Mouse (Mus musculus): ENCODE results near the gene Slc16a4. TPM values are rescaled to one million over a fixed set of nuclear protein-coding genes. Genes with fewer than 3 reads are reported as not detected.

The Slc16a4 gene
- polyA plus RNA-seq, 1 experiment: 0.14 TPM

DNA sequence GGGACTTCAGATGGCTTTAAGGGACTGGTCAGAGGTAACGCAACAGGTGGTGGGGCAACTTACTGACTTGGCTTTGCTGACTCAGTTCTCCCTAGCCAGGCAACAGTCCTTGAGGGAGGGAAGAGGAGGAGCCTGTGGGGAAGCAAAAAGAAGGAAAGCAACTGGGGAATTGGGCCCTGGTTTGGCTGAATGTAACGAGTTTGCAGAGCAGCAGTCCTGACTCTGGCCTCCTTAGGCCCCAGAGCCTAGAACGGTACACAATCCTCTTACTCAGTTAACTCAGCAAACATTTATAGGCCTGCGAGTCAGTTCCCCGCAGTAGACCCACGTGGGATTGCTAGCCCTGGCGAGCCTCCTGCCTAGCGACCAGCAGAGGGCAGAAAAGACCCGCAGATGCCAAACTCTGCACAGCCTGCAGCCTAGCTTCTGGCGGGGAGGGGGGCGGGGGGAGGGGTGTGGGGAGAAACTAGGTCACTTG, 66.0 kb downstream of the Slc16a4 start:
- no peaks in the 10 kb centered on the region for H3K79me2 ChIP-seq (ENCODE audit: control insufficient read depth, insufficient read depth)
- peaks cover 5% of the 10 kb centered on the region for H3K27me3 ChIP-seq (ENCODE audit: control insufficient read depth, insufficient read depth, insufficient read length)
- H3K4me2 ChIP-seq (ENCODE audit: low read depth): peak overlapping the region; percentile 88
- no peaks in the 10 kb centered on the region for H3K36me3 ChIP-seq (ENCODE audit: control insufficient read depth, insufficient read depth)
- H3K4me3 ChIP-seq: no peak overlapping the region
- H3ac ChIP-seq (ENCODE audit: control insufficient read depth, insufficient read length): no peak overlapping the region
- TF ChIP-seq REST (IDR thresholded peaks at IDR 0.05; ENCODE audit: insufficient read depth, insufficient read length): no peak
- TF ChIP-seq USF1 (IDR thresholded peaks at IDR 0.05; ENCODE audit: low read depth): no peak
- peak in 1 of 3 experiments; percentile 43 for TF ChIP-seq MYOD1 (IDR thresholded peaks at IDR 0.05; ENCODE audit: control insufficient read depth in 1 of 3, insufficient read length in 2 of 3, low read depth in 2 of 3)

DNA sequence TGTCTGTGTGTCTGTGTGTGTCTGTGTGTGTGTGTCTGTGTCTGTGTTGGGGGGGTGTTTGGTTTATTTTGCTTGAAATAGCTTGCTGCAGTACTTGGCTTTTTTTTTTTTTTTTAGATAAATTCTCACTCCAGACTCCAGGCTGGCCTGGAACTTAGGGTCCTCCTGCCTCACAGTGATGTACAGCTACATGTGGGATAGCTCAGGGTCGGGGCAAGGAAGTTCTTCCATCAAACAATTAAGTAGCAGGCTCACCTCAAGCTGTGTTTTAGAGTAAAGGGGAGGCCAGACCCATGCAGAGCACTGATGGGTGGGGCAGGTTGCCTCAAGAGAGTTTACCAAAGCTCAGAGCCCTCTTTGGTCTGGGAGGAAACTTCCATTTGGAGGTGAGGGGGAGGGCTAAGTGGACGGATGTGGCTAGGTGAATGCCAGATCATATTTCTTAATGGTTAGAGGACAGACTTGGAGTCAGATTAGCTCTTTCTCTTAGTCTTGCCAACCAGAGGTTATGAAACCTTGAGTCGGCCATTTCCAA, 66.7 kb downstream of the Slc16a4 start:
- Histone ChIP-seq H3K4me3 (no peak overlapping the region), H3K36me3 (ENCODE audit: control insufficient read depth, insufficient read depth) (no peaks in the 10 kb centered on the region), H3K4me2 (ENCODE audit: low read depth) (no peak overlapping the region), H3K79me2 (ENCODE audit: control insufficient read depth, insufficient read depth) (no peaks in the 10 kb centered on the region), H3K27me3 (ENCODE audit: control insufficient read depth, insufficient read depth, insufficient read length) (peaks cover 5% of the 10 kb centered on the region), H3ac (ENCODE audit: control insufficient read depth, insufficient read length) (no peak overlapping the region)
- TF ChIP-seq USF1 (IDR thresholded peaks at IDR 0.05; ENCODE audit: low read depth): no peak
- no peak for TF ChIP-seq TCF12 (IDR thresholded peaks at IDR 0.05; ENCODE audit: insufficient read depth, poor library complexity, severe bottlenecking)
- TF ChIP-seq CEBPB (IDR thresholded peaks at IDR 0.05; ENCODE audit: insufficient read depth, poor library complexity, severe bottlenecking): no peak
- TF ChIP-seq E2F4 (IDR thresholded peaks at IDR 0.05; ENCODE audit: insufficient read depth): no peak
- TF ChIP-seq POLR2AphosphoS2 (IDR thresholded peaks at IDR 0.05; ENCODE audit: insufficient read length, low read depth): no peak
- TF ChIP-seq MYOG (IDR thresholded peaks at IDR 0.05; ENCODE audit: control insufficient read depth in 1 of 3, insufficient read depth in 1 of 3, insufficient read length in 2 of 3, low read depth in 2 of 3): no peak
- TF ChIP-seq SRF (IDR thresholded peaks at IDR 0.05; ENCODE audit: control insufficient read depth, insufficient read length, low read depth): no peak
- TF ChIP-seq MAX (IDR thresholded peaks at IDR 0.05; ENCODE audit: low read depth): no peak
- no peak for TF ChIP-seq REST (IDR thresholded peaks at IDR 0.05; ENCODE audit: insufficient read depth, insufficient read length)
- no peak for TF ChIP-seq MYOD1 (IDR thresholded peaks at IDR 0.05; ENCODE audit: control insufficient read depth in 1 of 3, insufficient read length in 2 of 3, low read depth in 2 of 3)
- no peak for TF ChIP-seq TCF3 (IDR thresholded peaks at IDR 0.05; ENCODE audit: insufficient read length, low read depth)
- no peak for TF ChIP-seq POLR2A (IDR thresholded peaks at IDR 0.05; ENCODE audit: insufficient read length, low read depth)

DNA sequence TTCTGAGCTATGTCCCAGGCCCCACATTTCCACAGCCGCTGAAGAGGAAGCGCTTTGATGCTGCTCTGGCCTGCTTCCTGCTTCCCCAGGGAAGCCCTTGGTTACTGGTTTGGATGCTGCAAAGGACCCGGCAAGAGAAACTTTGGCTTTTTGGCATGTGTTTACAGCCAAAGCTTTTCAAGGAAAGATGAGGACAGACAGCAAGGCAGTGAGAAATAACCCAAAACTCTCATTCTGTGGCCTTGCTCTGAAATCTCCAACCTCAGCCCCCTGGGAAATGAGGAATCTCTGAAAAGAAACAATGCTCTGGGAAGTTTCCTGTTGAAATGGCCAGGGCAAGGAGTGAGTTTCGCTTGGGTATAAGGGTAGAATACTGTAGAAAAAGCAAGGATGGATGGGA, 69.3 kb downstream of the Slc16a4 start:
- peaks cover 18% of the 10 kb centered on the region for H3K27me3 ChIP-seq (ENCODE audit: control insufficient read depth, insufficient read depth, insufficient read length)
- no peak overlapping the region for H3K4me2 ChIP-seq (ENCODE audit: low read depth)
- no peak overlapping the region for H3K4me3 ChIP-seq
- no peak overlapping the region for H3ac ChIP-seq (ENCODE audit: control insufficient read depth, insufficient read length)
- no peaks in the 10 kb centered on the region for H3K36me3 ChIP-seq (ENCODE audit: control insufficient read depth, insufficient read depth)
- TF ChIP-seq CEBPB (IDR thresholded peaks at IDR 0.05; ENCODE audit: insufficient read depth, poor library complexity, severe bottlenecking) (no peak), REST (IDR thresholded peaks at IDR 0.05; ENCODE audit: insufficient read depth, insufficient read length) (no peak), SRF (IDR thresholded peaks at IDR 0.05; ENCODE audit: control insufficient read depth, insufficient read length, low read depth) (no peak)
- H3K79me2 ChIP-seq (ENCODE audit: control insufficient read depth, insufficient read depth): no peaks in the 10 kb centered on the region

Other genes starting within 250 kb of the Slc16a4 start
- gene Kcna2, start 190.1 kb upstream of the Slc16a4 start, polyA plus RNA-seq (2012; fragmentation: generic; extraction: Trizol): not detected
- gene Kcna10, start 108.2 kb upstream of the Slc16a4 start, polyA plus RNA-seq (2012; fragmentation: generic; extraction: Trizol): not detected
- gene Cym, start 69.5 kb upstream of the Slc16a4 start, polyA plus RNA-seq (2012; fragmentation: generic; extraction: Trizol): 0.05 TPM
- gene A630076J17Rik, start 60.6 kb upstream of the Slc16a4 start, polyA plus RNA-seq (2012; fragmentation: generic; extraction: Trizol): not detected
- 0.05 TPM for gene Prok1, start 51.5 kb upstream of the Slc16a4 start, polyA plus RNA-seq (2012; fragmentation: generic; extraction: Trizol)
- 156 TPM for gene Lamtor5, start 12.4 kb upstream of the Slc16a4 start, polyA plus RNA-seq (2012; fragmentation: generic; extraction: Trizol)
- 4.3 TPM for gene Rbm15, start 42.4 kb downstream of the Slc16a4 start, polyA plus RNA-seq (2012; fragmentation: generic; extraction: Trizol)
- not detected for gene Kcnc4, start 168.3 kb downstream of the Slc16a4 start, polyA plus RNA-seq (2012; fragmentation: generic; extraction: Trizol)
- 1.9 TPM for gene Slc6a17, start 226.8 kb downstream of the Slc16a4 start, polyA plus RNA-seq (2012; fragmentation: generic; extraction: Trizol)

Measured in myocyte (in vitro differentiated cells).